Mouse (Mus musculus) right cerebral cortex, adult 2 months (tissue): ENCODE measurements around the gene Gm21083.
A peak's percentile ranks its signal among the peaks of the same experiment; 100 is the strongest.
"Not testable (repeated sequence)": the region's sequence is repeated elsewhere in the genome, so short reads cannot be mapped to it uniquely, and the experiment has no call there.

ENCODE experiments used
- DNase-seq, 2 experiments: peaks; one replicate each; pipeline ENCODE4 v3.0.0; 2021 to 2022; ENCODE audit warnings: low spot score in 2 of 2

Gm21083 gene

DNA sequence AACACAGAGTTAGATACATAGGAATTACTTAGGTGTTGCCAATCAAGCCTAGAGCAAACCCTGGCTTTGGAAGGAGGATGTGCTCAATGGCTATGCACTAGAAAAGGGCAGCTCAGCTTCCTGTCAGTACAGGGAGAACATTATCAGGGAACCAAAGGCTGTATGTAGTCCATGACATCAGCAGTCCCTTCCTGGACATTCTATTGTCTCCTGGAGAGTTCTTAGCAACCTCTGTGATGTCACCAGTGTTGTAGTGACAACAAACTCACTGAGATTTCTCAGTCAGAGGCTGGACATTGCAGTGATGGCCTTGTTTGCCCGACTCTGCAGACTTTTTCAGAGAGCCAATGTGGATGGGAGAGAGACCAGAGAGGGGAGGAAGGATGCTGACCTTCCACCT is at the start of gene Gm21083:
TSS of gene Gm21083 (plus strand) at position 301 of the 400 bp plus-strand sequence.
- DNase-seq = not testable (repeated sequence)

DNA sequence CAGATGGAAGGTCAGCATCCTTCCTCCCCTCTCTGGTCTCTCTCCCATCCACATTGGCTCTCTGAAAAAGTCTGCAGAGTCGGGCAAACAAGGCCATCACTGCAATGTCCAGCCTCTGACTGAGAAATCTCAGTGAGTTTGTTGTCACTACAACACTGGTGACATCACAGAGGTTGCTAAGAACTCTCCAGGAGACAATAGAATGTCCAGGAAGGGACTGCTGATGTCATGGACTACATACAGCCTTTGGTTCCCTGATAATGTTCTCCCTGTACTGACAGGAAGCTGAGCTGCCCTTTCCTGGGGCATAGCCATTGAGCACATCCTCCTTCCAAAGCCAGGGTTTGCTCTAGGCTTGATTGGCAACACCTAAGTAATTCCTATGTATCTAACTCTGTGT is 48.0 kb upstream of the Gm21083 start, which contains the start of gene Gm21190:
TSS of gene Gm21190 (minus strand) at position 101 of the 400 bp plus-strand sequence.
- not testable (repeated sequence) for DNase-seq

DNA sequence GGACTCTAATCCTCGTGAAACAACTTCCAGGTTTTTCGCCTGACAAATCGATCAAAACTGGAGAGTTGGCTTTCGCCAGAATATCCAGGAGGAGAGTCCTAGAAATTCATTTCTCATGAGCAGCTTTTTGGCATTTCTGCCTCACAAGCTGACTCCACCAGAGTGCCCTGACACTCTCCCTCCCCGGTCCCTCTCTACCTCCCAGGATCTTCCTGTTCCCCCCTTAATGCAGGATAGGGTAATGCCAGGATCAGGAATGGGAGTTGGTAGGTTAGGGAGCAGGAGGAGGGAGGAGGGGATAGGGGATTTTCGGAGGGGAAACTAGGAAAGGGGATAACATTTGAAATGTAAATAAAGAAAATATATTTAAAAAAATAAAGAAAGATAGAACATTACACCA is 28.5 kb upstream of the Gm21083 start:
- DNase-seq = not testable (repeated sequence)

DNA sequence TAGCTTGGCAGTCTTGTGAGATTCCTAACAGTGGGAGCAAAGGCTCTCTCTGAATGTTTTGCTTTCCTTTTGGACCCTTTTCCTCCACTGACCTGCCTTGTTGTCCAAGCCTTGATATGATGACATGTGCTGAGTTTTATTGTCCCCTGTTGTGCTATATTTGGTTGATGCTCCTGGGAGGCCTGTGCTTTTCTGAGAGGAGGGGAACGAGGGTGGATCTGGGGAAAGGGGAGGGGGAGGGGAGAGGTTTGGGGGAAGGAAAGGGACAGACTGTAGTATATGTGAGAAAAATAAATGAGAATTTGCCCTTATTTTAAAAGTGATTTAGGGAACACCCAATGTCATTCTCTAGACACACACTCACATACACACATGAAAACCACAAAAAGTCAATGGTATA is 28.0 kb upstream of the Gm21083 start:
- not testable (repeated sequence) for DNase-seq

DNA sequence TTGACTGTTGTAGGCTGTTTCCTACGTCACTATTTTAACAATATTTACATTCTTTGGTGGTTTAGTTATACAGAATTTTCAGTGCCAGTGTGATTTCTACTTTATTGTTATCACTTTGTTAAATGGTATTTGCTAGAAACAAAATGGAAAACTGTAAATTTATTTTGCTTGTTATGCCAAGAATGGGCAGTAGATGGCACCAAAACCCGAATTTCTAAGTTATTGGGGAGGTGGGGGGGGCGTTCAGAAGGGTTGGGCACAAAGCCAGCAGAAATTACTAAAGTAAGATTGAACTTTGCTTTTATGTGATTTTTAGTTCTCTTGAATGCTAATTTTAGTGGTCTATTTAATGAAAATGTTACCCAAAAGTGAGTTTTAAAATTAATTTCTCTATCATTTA is 27.5 kb upstream of the Gm21083 start:
- DNase-seq = not testable (repeated sequence)

DNA sequence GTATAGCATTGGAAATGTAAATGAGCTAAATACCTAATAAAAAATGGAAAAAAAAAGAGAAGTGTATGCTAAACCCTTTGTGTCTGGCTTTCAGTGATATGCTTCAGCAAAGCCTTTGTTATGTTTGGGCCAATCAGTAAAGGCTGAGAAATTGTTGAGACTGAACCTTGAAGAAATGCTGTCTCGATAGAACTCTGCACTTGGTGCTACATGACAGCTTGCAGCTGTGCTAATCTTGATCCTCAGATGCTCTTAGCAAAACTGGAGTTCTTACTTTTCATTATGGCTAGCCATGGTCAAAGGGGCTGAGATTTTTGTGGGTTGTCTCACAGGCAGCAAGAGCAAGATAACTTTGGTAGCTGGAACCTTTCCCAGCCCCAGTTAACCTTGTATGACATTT is 18.5 kb upstream of the Gm21083 start:
- DNase-seq = not testable (repeated sequence)

DNA sequence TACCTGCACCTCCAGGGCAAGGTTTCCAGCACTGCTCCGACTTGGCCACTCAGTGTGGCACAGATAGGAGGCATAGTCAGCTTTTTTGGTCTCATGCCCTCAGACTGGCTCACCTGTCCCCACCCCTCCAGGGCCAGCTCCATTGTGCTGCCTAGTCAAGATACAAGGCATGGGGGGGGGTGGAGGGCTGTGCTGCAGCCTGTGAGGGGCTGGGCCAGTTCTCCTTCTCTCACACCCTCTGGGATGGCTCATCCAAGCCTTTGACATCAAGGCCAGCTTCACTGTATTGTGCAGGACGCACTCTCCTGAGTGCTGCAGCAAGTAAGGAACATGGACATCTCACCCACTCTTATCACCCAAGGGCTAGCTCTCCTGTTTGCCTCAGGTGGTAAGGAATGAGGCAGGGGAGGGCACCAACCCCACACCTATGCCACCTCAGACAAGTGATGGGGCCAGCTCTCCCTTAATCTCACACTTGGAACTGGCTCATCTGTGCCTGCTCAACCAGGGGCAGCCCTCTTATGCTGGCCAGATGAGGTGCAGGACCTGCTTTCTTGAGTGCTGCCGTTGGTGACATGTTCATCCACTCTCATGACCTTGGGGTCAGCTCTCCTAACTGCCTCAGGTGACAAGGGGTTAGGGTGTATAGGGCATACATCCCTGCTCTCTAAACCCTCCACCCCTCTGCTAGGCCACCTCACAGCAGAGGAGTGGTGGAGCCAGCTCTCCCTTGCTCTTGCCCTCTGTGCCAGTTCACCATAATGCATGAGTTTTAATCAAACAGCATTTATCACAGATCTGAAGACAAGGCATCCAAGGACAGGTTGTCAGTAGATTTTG is 15.5 kb upstream of the Gm21083 start:
- not testable (repeated sequence) for DNase-seq

DNA sequence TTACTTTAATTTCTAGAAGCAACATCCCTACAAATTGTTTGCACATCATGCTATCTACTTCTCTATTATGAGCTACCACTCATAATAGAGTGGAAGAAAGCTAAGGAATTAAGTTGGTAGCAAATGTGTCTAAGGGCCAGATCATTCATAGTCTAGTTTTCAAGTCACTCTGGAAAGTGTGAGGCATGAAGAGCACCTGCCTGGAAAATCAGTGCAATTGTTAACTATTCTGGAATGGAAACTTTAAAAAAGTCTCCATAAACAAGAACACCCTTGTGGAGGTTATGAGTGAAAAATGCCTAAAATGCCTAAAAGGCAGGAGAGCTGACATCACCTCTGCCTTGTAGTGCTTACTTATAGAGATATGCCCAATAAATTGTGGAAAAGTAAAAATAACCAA is 3.4 kb upstream of the Gm21083 start:
- DNase-seq = not testable (repeated sequence)

DNA sequence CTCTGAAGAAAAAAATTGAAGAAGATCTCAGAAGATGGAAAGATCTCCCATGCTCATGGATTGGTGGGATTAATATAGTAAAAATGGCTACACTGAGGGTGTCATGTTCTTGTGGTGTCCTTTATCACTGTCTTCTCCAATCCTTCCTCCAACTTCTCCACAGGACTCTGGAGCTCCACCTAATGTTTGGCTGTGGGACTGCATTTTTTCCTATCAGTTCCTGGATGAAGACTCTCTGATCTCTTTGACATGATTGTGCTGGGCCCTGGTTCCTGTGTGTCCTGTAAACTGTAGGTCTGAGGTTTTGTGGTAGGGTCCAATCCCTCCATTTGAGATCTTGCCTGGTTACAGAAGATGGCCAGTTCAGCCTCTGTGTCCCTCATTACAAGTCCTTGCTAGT is 9.2 kb downstream of the Gm21083 start:
- DNase-seq = peak; percentile 8 to 49

DNA sequence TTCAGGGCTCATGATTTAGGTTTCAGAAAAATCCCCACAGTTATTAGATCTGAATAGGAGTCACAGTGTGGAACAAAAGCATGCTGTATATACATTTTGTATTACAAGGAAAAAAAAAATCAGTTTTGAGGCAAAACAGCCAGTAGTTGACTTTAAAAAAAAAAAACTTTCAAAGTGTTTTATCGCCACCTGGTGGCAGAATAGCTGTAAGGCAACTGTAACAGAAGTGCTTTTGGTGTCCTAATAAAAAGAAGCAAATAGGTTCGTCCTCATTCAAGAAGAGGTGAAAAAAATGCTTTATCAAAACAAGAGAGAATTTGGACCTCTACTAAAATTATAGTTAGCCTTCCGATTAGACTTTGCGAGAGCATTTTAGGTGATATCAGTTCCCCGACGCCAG is 11.2 kb downstream of the Gm21083 start:
- DNase-seq = peak in 1 of 2 experiments; percentile 16

DNA sequence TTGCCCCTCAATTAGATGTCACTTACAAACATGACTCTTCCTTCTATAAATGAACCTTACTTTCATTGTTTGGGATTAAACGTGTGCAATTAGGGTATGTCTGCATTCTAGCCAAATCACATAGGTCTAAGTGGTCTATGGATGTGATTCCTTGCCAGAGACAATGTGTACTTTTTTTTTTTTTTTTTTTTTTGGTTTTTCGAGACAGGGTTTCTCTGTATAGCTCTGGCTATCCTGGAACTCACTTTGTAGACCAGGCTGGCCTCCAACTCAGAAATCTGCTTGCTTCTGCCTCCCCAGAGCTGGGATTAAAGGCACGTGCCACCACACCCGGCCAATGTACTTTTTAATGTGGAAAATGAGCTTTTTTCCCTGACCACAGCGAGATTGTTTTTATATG is 13.5 kb downstream of the Gm21083 start:
- DNase-seq = not testable (repeated sequence)

DNA sequence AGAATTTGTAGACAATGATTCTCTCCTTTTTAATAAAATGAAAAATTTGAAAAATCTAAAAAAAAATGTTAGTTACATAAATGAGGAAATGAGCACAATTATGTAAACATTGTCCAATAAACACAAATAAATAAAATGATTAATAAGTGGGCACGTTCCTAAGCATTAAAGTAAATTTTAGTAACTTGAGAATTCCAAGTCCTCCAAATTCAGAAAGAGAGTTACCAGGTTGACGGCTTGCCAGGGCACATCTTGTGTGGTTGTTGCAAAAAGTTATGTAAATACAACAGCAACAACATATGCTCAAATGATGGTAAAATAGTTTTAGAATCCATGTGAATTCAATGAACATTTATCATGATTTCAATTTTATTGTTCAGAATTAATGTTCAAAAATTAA is 14.4 kb downstream of the Gm21083 start:
- not testable (repeated sequence) for DNase-seq

DNA sequence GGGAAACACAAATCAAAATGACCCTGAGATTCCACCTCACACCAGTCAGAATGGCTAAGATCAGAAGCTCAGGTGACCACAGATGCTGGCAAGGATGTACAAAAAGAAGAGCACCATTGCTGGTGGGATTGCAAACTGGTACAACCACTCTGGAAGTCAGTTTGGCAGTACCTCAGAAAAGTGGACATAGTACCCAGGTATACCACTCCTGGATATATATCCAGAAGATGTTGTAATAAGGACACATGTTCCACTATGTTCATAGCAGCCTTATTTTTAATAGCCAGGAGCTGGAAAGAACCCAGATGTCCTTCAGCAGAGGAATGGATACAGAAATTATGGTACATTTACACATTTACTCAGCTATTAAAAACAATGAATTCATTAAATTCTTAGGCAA is 21.7 kb downstream of the Gm21083 start:
- not testable (repeated sequence) for DNase-seq

DNA sequence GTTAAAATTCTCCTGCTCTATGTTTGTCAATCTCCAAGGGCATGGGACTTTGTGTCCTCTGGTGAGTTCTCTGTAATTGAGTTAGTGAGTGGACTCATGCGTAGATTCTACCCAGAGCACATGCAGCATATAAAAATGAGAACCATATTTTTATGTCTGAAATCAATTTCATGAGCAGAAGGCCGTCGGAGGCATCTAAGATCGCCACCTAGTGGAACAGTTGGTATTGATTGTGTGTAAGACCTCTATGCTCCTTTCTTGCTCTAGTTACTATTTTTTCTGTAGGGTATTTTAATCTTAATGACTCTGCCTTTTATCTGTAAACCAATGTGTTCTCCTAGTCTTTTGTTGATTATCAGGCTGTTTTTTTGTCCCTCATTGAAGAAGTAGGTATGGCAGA is 23.2 kb downstream of the Gm21083 start:
- DNase-seq = peak in 1 of 2 experiments; percentile 5

DNA sequence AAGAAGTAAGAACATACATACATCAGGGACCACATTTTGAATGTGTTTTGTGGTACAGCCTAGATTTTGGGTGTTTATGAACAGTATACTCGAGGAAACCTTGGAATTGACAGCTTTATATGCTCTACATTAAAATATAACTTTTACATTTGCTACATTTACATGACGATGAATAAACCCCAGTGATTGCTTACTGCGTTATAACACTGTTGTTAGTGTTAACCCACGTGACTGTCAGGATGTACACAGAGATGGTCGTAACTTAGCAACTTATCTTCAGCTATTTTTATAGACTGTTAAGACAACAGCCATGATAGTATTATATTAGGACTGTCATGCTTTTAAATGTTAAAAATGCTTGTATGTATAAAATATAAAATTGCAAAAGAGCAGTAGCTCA is 24.3 kb downstream of the Gm21083 start:
- DNase-seq = not testable (repeated sequence)

DNA sequence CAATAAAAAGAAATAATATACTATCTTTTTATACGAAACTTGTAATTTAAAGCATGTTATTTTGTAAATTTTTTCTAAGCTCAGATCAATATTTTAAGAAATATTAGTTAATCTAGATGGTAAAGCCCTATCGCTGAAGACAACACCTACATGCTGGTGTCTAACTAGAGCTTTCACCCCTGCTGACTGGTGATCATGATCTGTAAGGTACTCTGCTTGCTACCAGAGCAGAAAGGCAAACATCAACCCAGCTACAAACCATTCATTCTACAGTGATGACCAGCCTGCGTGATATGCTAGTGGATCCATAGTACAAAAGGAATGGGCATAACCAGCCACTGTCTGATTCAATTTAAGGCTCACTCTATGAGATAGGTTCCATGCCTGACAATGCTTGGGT is 24.8 kb downstream of the Gm21083 start:
- not testable (repeated sequence) for DNase-seq

DNA sequence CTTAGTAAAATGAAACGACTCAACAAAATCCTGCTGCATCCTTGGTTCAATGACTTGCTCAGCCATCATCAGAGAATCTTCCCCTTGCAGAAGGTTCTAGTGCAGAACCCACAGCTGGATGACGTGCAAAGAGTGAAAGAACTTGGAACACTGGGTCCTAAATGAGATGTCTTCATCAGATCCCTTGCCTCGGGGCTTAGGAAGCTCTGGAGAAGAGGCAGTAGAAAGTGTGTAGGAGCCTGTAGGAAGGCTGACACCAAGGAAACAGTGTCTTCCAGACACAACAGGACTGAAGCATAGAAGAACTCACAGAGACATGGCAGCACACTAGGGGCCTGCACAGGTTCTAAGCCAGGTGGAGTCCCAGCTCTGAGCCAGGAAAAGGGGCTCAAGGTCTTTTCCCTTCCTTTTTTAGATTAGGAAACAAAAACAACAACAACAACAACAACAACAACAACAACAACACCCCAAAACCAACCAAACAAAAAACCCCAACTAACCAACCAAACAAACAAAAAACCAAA is 25.4 kb downstream of the Gm21083 start:
- not testable (repeated sequence) for DNase-seq

DNA sequence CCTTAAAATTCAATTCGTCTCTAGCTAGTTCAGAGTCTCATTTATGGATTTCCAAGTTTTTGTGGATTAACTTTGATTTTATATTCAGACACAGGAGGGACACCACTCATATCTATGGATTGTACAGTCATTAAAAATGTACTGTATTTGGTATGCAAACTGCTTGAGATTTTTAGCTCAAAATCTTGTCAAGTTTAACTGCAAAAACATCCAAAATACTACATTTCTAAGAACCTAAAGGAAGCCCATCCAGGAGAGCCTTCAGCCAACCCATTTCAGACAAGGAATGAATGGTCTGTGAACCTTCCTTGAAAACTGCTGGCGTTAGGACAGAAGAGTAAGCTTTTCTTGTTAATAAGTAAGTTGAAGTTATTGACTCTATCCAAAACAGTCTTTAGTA is 25.9 kb downstream of the Gm21083 start:
- DNase-seq = not testable (repeated sequence)

DNA sequence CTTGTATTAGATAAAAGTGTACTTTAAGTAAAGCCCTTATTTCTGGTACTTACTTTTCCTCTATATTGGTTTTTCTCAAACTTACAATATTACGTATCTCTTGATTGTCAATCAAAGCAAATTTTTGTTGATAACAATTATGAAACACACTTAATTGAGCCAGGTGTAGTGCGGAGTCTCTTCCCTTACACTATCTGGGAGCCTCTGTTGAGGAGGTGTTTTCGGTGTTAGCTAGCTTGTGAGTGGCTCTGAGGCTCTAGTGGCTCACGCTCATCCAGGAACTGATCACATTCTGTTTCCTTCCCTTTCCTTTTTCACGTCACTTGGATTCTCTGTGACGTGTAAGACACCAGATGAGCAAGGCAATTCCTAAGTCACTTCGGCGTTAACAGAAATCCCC is 26.5 kb downstream of the Gm21083 start:
- not testable (repeated sequence) for DNase-seq

DNA sequence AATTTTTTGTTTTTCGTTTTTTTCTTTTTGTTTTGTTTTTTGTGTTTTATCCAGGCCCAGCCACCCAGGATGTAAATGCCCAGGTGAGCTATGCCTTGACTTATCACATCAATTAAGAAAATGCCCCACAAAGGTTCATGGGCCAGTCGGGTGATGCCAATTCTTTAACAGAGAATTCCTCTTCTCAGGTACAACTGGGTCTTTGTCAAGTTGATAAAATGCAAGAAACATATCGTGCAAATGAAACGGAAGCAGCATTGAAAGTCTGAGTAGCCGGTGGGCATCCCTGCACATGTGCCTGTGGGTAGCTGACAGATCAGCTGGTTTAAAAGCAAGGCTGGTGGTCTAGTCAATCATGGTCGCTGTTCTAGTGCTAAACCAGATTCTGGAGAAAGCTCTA is 29.5 kb downstream of the Gm21083 start:
- peak in 1 of 2 experiments; percentile 6 for DNase-seq

DNA sequence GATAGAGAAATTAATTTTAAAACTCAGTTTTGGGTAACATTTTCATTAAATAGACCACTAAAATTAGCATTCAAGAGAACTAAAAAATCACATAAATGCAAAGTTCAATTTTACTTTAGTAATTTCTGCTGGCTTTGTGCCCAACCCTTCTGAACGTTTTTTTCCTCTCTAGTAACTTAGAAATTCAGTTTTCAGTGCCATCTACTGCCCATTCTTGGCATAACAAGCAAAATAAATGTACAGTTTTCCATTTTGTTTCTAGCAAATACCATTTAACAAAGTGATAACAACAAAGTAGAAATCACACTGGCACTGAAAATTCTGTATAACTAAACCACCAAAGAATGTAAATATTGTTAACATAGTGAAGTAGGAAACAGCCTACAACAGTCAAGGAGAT is 33.6 kb downstream of the Gm21083 start:
- peak in 1 of 2 experiments; percentile 15 for DNase-seq

DNA sequence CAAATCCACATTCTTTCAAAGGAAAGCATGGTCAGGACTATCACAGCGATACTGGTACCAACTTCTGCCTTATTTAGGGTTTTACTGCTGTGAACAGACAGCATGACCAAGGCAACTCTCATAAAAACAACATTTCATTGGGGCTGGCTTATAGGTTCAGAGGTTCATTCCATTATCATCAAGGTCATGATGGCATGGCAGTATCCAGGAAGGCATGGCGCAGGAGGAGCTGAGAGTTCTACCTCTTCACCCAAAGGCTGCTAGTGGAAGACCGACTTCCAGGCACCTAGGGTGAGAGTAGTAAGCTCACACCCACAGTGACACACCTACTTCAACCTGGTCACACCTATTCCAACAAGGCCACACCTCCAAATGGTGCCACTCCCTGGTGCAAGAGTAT is 39.1 kb downstream of the Gm21083 start:
- DNase-seq = not testable (repeated sequence)

DNA sequence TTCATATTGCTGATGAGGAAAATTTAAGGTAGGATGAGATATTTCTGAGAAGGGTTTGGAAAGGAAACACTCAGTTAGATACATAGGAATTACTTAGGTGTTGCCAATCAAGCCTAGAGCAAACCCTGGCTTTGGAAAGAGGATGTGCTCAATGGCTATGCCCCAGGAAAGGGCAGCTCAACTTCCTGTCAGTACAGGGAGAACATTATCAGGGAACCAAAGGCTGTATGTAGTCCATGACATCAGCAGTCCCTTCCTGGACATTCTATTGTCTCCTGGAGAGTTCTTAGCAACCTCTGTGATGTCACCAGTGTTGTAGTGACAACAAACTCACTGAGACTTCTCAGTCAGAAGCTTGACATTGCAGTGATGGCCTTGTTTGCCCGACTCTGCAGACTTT is 41.6 kb downstream of the Gm21083 start, which contains the start of gene Speer4d:
TSS of gene Speer4d (plus strand) at position 301 of the 400 bp plus-strand sequence.
- DNase-seq = not testable (repeated sequence)
